Mouse (Mus musculus): Measurements from ENCODE around the gene Tenm2.

GRCm38 (mm10) chr11:36040508-36041233 is 1195.1 kb downstream of the Tenm2 start:
- TF ChIP-seq EP300 (IDR thresholded peaks at IDR 0.05; ENCODE audit: low read depth): no peak
- TF ChIP-seq CTCF (IDR thresholded peaks at IDR 0.05; ENCODE audit: low read depth): no peak
